8 mouse cellular contexts compared by ENCODE assay signal in genomic region chr16:97169901-97170512, GRCm38 (mm10). TPM values are rescaled to one million over a fixed set of nuclear protein-coding genes. Genes with fewer than 3 reads are reported as not detected.
A peak's percentile ranks its signal among the peaks of the same experiment; 100 is the strongest.
DNase-seq lines count a peak whose midpoint lies in the region; ATAC-seq and TF ChIP-seq lines count a peak whose summit lies in the region.

No protein-coding gene starts in this region.

- H3K27me3 ChIP-seq in kidney, embryonic 15.5 days, result peaks cover 83% of the 10 kb centered on the region
- peaks cover 83% of the 10 kb centered on the region for H3K27me3 ChIP-seq in liver, embryonic 13.5 days
- peaks cover 49% of the 10 kb centered on the region for H3K27me3 ChIP-seq in stomach, embryonic 16.5 days (ENCODE audit: control insufficient read depth, insufficient read depth, low read length)

- H3K27ac ChIP-seq in kidney, embryonic 15.5 days, result no peak overlapping the region
- H3K27ac ChIP-seq in liver, embryonic 13.5 days, result no peak overlapping the region
- H3K27ac ChIP-seq in stomach, embryonic 16.5 days (ENCODE audit: low read length), result no peak overlapping the region
- H3K27ac ChIP-seq in gastrocnemius, adult 2 months, result no peak overlapping the region

- intact Hi-C loops in gastrocnemius, adult 2 months (cut with DNase I), result no loop called here

- no peaks in the 10 kb centered on the region for H3K9me3 ChIP-seq in kidney, embryonic 15.5 days (replicated peaks)
- H3K9me3 ChIP-seq in liver, embryonic 13.5 days (replicated peaks), result no peaks in the 10 kb centered on the region
- no peaks in the 10 kb centered on the region for H3K9me3 ChIP-seq in stomach, embryonic 16.5 days (replicated peaks; ENCODE audit: control insufficient read depth, low read length)

- peak overlapping the region; percentile 55 for H3K4me3 ChIP-seq in kidney, embryonic 15.5 days (replicated peaks)
- peak overlapping the region; percentile 38 for H3K4me3 ChIP-seq in liver, embryonic 13.5 days (replicated peaks)
- H3K4me3 ChIP-seq in stomach, embryonic 16.5 days (replicated peaks; ENCODE audit: low read length), result peak overlapping the region; percentile 48
- no peak overlapping the region for H3K4me3 ChIP-seq in gastrocnemius, adult 2 months

- peak; percentile 53 for ATAC-seq in kidney, embryonic 15.5 days (replicated peaks; ENCODE audit: low FRiP score)
- ATAC-seq in liver, embryonic 13.5 days (ENCODE audit: low read depth), result no peak
- ATAC-seq in stomach, embryonic 16.5 days (ENCODE audit: insufficient read depth, low FRiP score), result no peak

- no peaks in the 10 kb centered on the region for H3K36me3 ChIP-seq in kidney, embryonic 15.5 days
- no peaks in the 10 kb centered on the region for H3K36me3 ChIP-seq in liver, embryonic 13.5 days
- no peaks in the 10 kb centered on the region for H3K36me3 ChIP-seq in stomach, embryonic 16.5 days (ENCODE audit: control insufficient read depth, insufficient read depth, low read length)

- peak overlapping the region; percentile 89 for H3K4me2 ChIP-seq in kidney, embryonic 15.5 days
- peak overlapping the region; percentile 53 for H3K4me2 ChIP-seq in liver, embryonic 13.5 days
- H3K4me2 ChIP-seq in stomach, embryonic 16.5 days (ENCODE audit: low read depth, low read length), result peak overlapping the region; percentile 90

- no peak for DNase-seq in kidney, adult 18-20 months
- peak; percentile 69 for DNase-seq in brain, embryonic 14.5 days (ENCODE audit: low read depth)
- DNase-seq in frontal cortex, postnatal 36 days (ENCODE audit: low spot score in 2 of 2), result peak; percentile 64
- DNase-seq in liver, embryonic 13.5 days, result no peak
- DNase-seq in c-Kit-positive CD71-positive TER-119-positive erythroid progenitor cells, embryonic 14.5 days (ENCODE audit: low spot score), result no peak
- DNase-seq in gastrocnemius, adult 2 months, result no peak

- TF ChIP-seq POLR2A in brain, embryonic 14.5 days (IDR thresholded peaks at IDR 0.05; ENCODE audit: borderline replicate concordance, extremely low read depth, insufficient read depth, insufficient read length, poor library complexity, severe bottlenecking), result no peak

- TF ChIP-seq CTCF in brain, embryonic 14.5 days (IDR thresholded peaks at IDR 0.05; ENCODE audit: borderline replicate concordance, extremely low read depth, insufficient read depth, insufficient read length), result no peak
- TF ChIP-seq CTCF in gastrocnemius, adult 2 months (IDR thresholded peaks at IDR 0.05), result no peak

- WGBS in kidney, embryonic 15.5 days, result 2% methylated on average over 44 of the region's 51 CpGs
- 3% methylated on average over 44 of the region's 51 CpGs for WGBS in liver, embryonic 13.5 days (ENCODE audit: insufficient replicate concordance)
- WGBS in stomach, embryonic 16.5 days, result 1% methylated on average over 49 of the region's 51 CpGs

- H3K4me1 ChIP-seq in kidney, embryonic 15.5 days, result peaks cover 24% of the 10 kb centered on the region
- no peaks in the 10 kb centered on the region for H3K4me1 ChIP-seq in liver, embryonic 13.5 days (replicated peaks)
- H3K4me1 ChIP-seq in stomach, embryonic 16.5 days (ENCODE audit: control insufficient read depth, insufficient read depth, low read length), result no peaks in the 10 kb centered on the region

- peak overlapping the region; percentile 35; the same call in 1 of the 2 replicates for H3K9ac ChIP-seq in kidney, embryonic 15.5 days
- no peak overlapping the region for H3K9ac ChIP-seq in liver, embryonic 13.5 days
- H3K9ac ChIP-seq in stomach, embryonic 16.5 days (ENCODE audit: low read length), result peak overlapping the region; percentile 63; the same call in 1 of the 2 replicates

RNA-seq across cellular contexts. Expression of gene Dscam, which starts 0.5 kb away (rescaled TPM):
- 0.06 TPM in 2 replicates for polyA plus RNA-seq in kidney, embryonic 15.5 days (2015; fragmentation: Nextera tagmentation; extraction: Ambion mirVana)
- 15.8 and 32.8 TPM in 2 replicates for polyA plus RNA-seq in brain, embryonic 14.5 days (2012; rRNA removed)
- 0.03 TPM in 1 of 2 replicates, not detected in the other for polyA plus RNA-seq in liver, embryonic 13.5 days (2015; fragmentation: Nextera tagmentation; extraction: Ambion mirVana)
- polyA plus RNA-seq in stomach, embryonic 16.5 days (2015; fragmentation: Nextera tagmentation; extraction: Ambion mirVana), result 0.10 and 0.26 TPM in 2 replicates
- not detected for total RNA-seq in gastrocnemius, adult 2 months (2021)

Comparison
In these comparisons a context has a peak if more than half of its experiments do, and no peak if none do; other contexts are left out.
1. DNase-seq: peak in brain, embryonic 14.5 days (single experiment) and frontal cortex, postnatal 36 days (2 of 2); none in kidney, adult 18-20 months (single experiment), liver, embryonic 13.5 days (single experiment), c-Kit-positive CD71-positive TER-119-positive erythroid progenitor cells, embryonic 14.5 days (single experiment) and gastrocnemius, adult 2 months (single experiment).
2. RNA of gene Dscam, which starts 0.5 kb away (polyA plus RNA-seq): 15.8 to 32.8 TPM in brain, embryonic 14.5 days; 0.10 to 0.26 TPM in stomach, embryonic 16.5 days, 0.06 TPM in kidney, embryonic 15.5 days and 0.03 TPM in liver, embryonic 13.5 days; every median in the first group is over 10 times any median in the second.
3. Peak in every context shown above with its lines, with median percentiles within 50 percentile points of each other: H3K4me2 ChIP-seq.